Mouse (Mus musculus): ENCODE measurements around the gene Rps27a. TPM values are rescaled to one million over a fixed set of nuclear protein-coding genes. Genes with fewer than 3 reads are reported as not detected.

Gene Rps27a
- total and polyA plus RNA-seq, 3 experiments: 8.9 to 927 (median 580) TPM

DNA sequence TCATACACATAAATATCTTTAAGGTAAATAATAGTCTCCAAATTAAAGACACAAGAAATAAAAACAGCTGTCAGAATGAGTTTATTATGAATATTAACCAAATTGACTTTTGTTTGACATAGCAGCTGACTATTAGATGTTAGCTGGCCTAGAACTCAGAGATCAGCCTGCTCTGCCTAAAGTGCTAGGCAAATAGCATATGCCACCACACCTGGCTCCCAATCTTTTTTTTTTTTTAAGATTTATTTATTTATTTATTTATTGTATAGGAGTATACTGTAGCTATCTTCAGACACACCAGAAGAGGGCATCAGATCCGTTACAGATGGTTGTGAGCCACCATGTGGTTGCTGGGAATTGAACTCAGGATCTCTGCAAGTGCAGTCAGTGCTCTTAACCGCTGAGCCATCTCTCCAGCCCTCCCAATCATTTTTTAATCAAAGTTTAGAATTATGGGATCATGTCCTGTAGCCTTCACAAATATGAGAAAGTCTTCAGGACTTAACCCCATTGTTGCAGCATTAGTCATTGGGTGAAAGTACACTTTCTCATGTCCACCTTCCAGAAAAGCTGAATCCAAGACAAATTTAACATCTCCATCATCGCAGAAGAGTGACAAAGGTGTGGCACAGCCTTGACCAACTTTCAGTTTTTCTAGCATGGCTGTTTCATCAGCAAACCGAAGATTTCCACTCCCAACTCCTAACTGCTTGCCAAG, 34.9 kb downstream of the Rps27a start:
- DNase-seq: no peak

DNA sequence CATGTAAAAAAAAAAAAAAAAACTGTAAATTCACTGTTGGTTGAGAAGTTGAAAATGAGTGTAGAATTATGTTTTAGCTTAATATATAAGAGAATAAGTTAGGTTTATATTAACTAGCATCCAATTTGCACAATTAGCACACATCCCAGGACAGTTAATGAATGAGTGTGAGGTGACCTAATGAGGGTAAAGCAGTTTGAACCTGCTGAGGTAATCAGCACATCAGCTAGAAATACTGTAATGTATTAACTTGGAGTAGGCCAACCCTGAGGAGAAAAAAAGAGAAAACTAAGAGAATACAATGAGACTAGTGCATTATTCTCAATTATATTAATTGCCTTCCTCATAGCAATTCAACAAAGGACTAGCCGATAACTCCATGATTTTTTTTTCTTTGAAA, 38.5 kb downstream of the Rps27a start:
- no peak for DNase-seq

DNA sequence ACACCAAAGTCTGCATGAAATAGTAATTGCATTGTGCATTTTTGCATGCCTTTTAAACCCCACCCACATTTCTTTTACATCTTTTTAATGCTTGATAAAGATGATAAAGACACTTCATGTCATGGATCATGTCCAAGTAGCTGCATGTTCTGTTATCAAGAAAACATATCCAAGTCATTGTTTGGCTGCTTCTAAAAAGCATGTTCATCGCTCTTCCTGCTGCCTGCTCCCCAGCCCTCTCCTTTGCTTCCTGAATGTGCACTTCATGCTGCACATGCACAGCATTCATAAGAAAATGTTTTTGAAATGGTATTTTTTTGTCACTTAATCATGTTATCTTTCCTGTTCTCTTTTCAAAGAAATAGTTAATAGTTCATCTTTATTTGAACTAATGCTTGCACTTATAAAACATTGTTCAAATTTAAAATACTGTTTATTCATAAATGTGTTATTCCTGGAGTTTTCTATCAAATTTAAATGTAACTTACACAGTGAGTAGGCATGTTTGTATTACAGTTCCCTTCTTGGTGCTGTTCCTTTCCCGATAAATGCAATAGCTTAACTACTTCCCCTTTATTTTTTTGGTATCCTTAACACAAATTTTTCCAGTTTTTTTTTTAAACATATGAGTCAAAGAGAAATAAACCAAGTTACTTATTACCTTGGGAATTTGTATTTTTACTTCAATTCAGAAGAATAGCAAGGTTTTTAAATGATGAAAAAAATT, 42.8 kb downstream of the Rps27a start:
- DNase-seq: no peak

DNA sequence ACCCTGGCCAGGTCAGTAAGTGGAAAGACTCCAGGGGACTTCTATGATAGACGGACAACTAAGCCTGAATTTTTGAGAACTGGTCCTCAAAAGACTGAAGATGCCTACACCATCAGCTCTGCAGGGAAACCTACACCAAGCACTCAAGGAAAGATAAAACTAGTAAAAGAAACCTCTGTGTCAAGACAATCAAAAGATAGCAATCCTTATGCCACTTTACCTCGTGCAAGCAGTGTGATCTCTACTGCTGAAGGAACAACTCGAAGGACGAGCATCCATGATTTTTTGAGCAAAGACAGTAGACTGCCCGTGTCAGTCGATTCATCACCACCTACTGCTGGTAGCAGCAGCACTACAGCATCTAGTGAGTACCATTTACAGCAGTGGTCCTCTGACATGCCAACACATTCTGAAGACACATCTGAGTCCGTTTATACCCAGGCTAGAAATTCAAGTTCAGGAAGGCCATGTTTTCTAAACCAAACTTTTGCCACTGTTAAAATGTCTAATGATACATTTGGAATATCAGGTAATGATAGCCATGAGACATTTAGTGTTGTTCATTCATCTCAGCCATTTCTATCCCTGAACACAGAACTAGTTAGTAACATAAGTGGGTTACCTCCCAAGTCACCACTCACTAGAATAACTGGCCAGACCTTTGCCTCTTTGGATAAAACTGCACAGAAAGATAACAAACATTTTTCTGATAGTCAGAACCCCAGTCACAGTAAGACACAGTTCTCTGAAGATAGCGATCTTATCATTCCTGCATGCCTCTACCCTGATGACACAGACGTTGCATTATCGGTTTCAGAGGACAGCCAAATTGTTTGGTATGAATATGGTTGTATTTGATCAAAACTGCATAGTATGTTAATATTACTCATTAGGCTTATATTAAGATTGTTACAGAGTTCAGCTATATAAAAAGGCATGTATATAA, 43.7 kb downstream of the Rps27a start:
- DNase-seq: no peak

DNA sequence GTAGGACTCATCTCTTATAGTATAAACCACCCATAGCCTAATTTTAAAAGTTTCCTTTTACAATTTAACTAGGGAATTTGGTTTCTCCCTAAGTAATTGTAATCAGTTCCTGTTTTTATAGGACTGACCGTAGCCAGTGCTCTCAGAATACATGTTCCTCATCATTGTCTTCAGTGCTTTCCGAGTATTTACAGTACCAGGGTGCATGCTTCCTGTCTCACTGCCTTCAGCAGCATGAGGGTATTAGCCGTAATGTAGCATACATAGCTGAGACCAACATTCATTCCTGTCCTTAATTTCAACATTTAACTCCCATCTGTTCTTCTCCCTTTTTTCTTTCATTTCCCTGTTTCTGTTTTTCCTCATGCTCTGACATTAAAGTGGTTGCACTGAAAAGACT, 50.9 kb downstream of the Rps27a start:
- DNase-seq: no peak

Other genes with a start within 250 kb of the Rps27a start
- gene Ccdc88a, start 174.5 kb downstream of the Rps27a start, total RNA-seq (2021): 10 to 100 TPM; 13.9 to 14.0 TPM
- 2.6 and 3.3 TPM in 2 replicates for gene Ccdc88a, start 174.5 kb downstream of the Rps27a start, polyA plus RNA-seq (2012; rRNA removed)
- 10 to 100 TPM; 19.9 to 30.9 TPM for gene Prorsd1, start 33.1 kb downstream of the Rps27a start, total RNA-seq (2021)
- gene Prorsd1, start 33.1 kb downstream of the Rps27a start, polyA plus RNA-seq (2012; rRNA removed): 0.36 and 0.47 TPM in 2 replicates
- gene Mtif2, start 21.7 kb downstream of the Rps27a start, total RNA-seq (2021): 10 to 100 TPM; 29.8 to 49.8 TPM
- gene Mtif2, start 21.7 kb downstream of the Rps27a start, polyA plus RNA-seq (2012; rRNA removed): 6.4 and 6.9 TPM in 2 replicates
- under 1 TPM; 0.17 to 0.40 TPM for gene Clhc1, start 159 bp downstream of the Rps27a start, total RNA-seq (2021)
- gene Clhc1, start 159 bp downstream of the Rps27a start, polyA plus RNA-seq (2012; rRNA removed): not detected in 2 replicates
- 100 to 1,000 TPM; 354 to 360 TPM for gene Rtn4, start 144.8 kb upstream of the Rps27a start, total RNA-seq (2021)
- 271 and 284 TPM in 2 replicates for gene Rtn4, start 144.8 kb upstream of the Rps27a start, polyA plus RNA-seq (2012; rRNA removed)